Mouse (Mus musculus) stomach, embryonic 15.5 days (tissue): ENCODE measurements around the gene Poln. TPM values are rescaled to one million over a fixed set of nuclear protein-coding genes. Genes with fewer than 3 reads are reported as not detected.
A peak's percentile ranks its signal among the peaks of the same experiment; 100 is the strongest.

Experiments
- ATAC-seq: fragments of 200-750 bp; cut with Nextera tagmentation; 2 replicates; pipeline ENCODE4 v1.8.0; 2017; ENCODE audit warnings: low read depth, moderate number of reproducible peaks, moderate TSS enrichment; ENCODE audit not compliant: insufficient read depth, low FRiP score
- H3K27ac ChIP-seq: fragments of 300-500 bp; sonication (generic); 2 replicates; pipeline ENCODE4 v1.5.1; 2015; ENCODE audit warnings: mild to moderate bottlenecking, inconsistent platforms
- H3K27me3 ChIP-seq: fragments of 300-500 bp; sonication (generic); replicated peaks from 2 replicates; pipeline ENCODE4 v1.6.1; 2015; ENCODE audit warnings: inconsistent platforms
- H3K36me3 ChIP-seq: fragments of 300-500 bp; sonication (generic); 2 replicates; pipeline ENCODE4 v1.6.1; 2015; ENCODE audit warnings: inconsistent platforms
- H3K4me1 ChIP-seq: fragments of 300-500 bp; sonication (generic); 2 replicates; pipeline ENCODE4 v1.6.1; 2015; ENCODE audit warnings: inconsistent platforms
- H3K4me2 ChIP-seq: fragments of 300-500 bp; sonication (generic); 2 replicates; pipeline ENCODE4 v1.6.1; 2015; ENCODE audit warnings: mild to moderate bottlenecking, inconsistent platforms
- H3K4me3 ChIP-seq: fragments of 300-500 bp; sonication (generic); replicated peaks from 2 replicates; pipeline ENCODE4 v1.5.1; 2015; ENCODE audit warnings: inconsistent platforms
- H3K9ac ChIP-seq: fragments of 300-500 bp; sonication (generic); 2 replicates; pipeline ENCODE4 v1.6.1; 2015; ENCODE audit warnings: inconsistent platforms
- H3K9me3 ChIP-seq: fragments of 300-500 bp; sonication (generic); 2 replicates; pipeline ENCODE4 v1.6.1; 2016; ENCODE audit warnings: inconsistent platforms
- WGBS: fragments of 180-500 bp; shearing (Covaris S2); methylation state at CpG from one replicate; pipeline ENCODE4 v1.1.7; 2015; 5-methylcytosine and 5-hydroxymethylcytosine counted together
- polyA plus RNA-seq: library from polyadenylated mRNA; unstranded; fragments of >200 nt; fragmentation: Nextera tagmentation; extraction: Ambion mirVana; gene quantifications from 2 replicates; pipeline ENCODE4 v1.2.1, GENCODE M21; 2015

Poln gene
- polyA plus RNA-seq, 1 experiment from 2014 or later: 0.92 TPM

DNA sequence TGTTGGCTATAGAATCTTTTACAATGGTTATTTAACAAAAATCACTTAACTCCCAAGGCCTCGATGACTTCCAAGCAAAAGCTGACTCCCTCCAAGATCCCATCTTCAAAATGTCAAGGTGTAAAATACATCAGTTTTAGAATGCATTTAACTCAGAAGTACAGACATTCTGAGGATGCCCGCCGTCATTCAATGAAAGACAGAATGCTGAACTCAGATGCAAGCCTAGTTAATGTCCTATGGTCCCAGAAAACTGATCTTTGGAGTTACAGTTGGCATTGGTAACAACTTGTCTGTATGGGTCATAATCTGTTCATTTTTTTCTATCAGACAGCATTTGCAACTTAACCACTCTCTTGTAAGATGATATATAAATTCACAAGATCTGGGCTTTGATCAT lies 706 bp upstream of the Poln start:
- WGBS: 73% methylated on average over 3 of the region's 3 CpGs
- H3K27me3 ChIP-seq: no peaks in the 10 kb centered on the region
- peak overlapping the region; percentile 69 for H3K4me2 ChIP-seq
- H3K4me3 ChIP-seq: peak overlapping the region; percentile 88
- H3K9ac ChIP-seq: peak overlapping the region; percentile 16; the same call in 1 of the 2 replicates
- H3K27ac ChIP-seq: peak overlapping the region; percentile 90
- ATAC-seq: no peak
- no peaks in the 10 kb centered on the region for H3K9me3 ChIP-seq
- H3K36me3 ChIP-seq: no peaks in the 10 kb centered on the region
- peaks cover 7% of the 10 kb centered on the region for H3K4me1 ChIP-seq

GRCm38 (mm10) chr5:34167857-34168256 lies 1.4 kb downstream of the Poln start:
- Histone ChIP-seq H3K9me3 (no peaks in the 10 kb centered on the region), H3K4me3 (no peak overlapping the region), H3K9ac (no peak overlapping the region), H3K4me2 (peak overlapping the region; percentile 30; the same call in 1 of the 2 replicates), H3K4me1 (peaks cover 7% of the 10 kb centered on the region), H3K27me3 (no peaks in the 10 kb centered on the region), H3K27ac (no peak overlapping the region), H3K36me3 (0 out of 2 replicates have a peak, but pooled peaks cover 4% of the 10 kb centered on the region)
- ATAC-seq: no peak
- 83% methylated on average over 4 of the region's 4 CpGs for WGBS

DNA sequence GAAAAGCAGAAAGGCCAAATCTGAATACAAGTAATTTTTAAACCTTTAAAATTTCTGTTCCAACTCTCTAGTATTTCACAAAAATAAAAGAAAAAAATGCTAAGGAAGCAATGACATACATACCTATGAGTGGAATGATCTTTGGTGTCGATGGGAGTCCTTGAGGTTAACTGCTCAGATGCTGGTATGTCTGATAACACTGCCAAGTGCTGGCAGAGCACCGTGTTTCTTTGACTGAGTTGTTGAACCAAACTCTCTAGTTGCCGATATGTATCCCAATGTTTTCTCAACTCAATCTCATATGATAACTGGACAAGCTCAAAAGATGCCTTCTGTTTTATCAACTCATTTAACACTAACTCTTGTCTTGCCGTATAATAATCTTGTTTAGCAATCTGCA lies 3.5 kb downstream of the Poln start:
- no peak for ATAC-seq
- H3K4me1 ChIP-seq: peaks cover 7% of the 10 kb centered on the region
- H3K36me3 ChIP-seq: peaks cover 4% of the 10 kb centered on the region; the same call in 1 of the 2 replicates
- H3K4me3 ChIP-seq: no peak overlapping the region
- WGBS: 69% methylated on average over 4 of the region's 4 CpGs
- no peak overlapping the region for H3K9ac ChIP-seq
- H3K4me2 ChIP-seq: no peak overlapping the region
- no peaks in the 10 kb centered on the region for H3K27me3 ChIP-seq
- no peaks in the 10 kb centered on the region for H3K9me3 ChIP-seq
- no peak overlapping the region for H3K27ac ChIP-seq

GRCm38 (mm10) chr5:34148476-34148875 lies 20.8 kb downstream of the Poln start:
- H3K27me3 ChIP-seq: no peaks in the 10 kb centered on the region
- no peak overlapping the region for H3K4me2 ChIP-seq
- ATAC-seq: no peak
- H3K9ac ChIP-seq: no peak overlapping the region
- no peaks in the 10 kb centered on the region for H3K36me3 ChIP-seq
- H3K9me3 ChIP-seq: no peaks in the 10 kb centered on the region
- H3K4me1 ChIP-seq: no peaks in the 10 kb centered on the region
- H3K4me3 ChIP-seq: no peak overlapping the region
- H3K27ac ChIP-seq: no peak overlapping the region

- Histone ChIP-seq H3K9ac (no peak overlapping the region), H3K4me3 (no peak overlapping the region), H3K4me1 (no peaks in the 10 kb centered on the region), H3K27ac (no peak overlapping the region), H3K4me2 (no peak overlapping the region), H3K27me3 (no peaks in the 10 kb centered on the region), H3K9me3 (no peaks in the 10 kb centered on the region), H3K36me3 (no peaks in the 10 kb centered on the region)
- no peak for ATAC-seq
- 89% methylated on average over 3 of the region's 3 CpGs for WGBS
Measured at GRCm38 (mm10) chr5:34147554-34147953, 21.7 kb downstream of the Poln start.

GRCm38 (mm10) chr5:34139751-34140150 lies 29.5 kb downstream of the Poln start:
- no peak overlapping the region for H3K27ac ChIP-seq
- WGBS: 3% methylated on average over 1 of the region's 1 CpGs
- no peak for ATAC-seq

DNA sequence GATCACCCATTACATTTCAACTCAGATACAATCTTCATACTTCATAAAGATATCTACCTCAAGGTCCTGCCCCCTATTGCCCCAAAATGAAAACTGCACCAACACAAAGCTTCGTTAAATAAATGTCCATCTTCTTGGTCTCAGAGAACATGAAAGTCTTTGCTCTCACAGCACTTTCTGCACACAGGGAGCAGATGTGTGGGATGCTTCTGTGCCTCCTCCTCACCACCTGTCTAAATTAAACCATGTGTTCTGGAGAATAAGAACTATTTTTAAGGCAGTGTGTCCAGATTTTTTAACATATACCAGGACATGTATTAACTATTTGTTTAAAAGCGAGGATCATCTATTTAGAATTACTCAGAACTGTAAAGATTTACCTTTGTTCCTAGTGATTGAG lies 36.5 kb downstream of the Poln start:
- H3K27ac ChIP-seq: no peak overlapping the region
- no peak overlapping the region for H3K9ac ChIP-seq
- no peak overlapping the region for H3K4me2 ChIP-seq
- 71% methylated on average over 2 of the region's 2 CpGs for WGBS
- no peak for ATAC-seq
- no peak overlapping the region for H3K4me3 ChIP-seq
- no peaks in the 10 kb centered on the region for H3K27me3 ChIP-seq
- H3K9me3 ChIP-seq: no peaks in the 10 kb centered on the region
- H3K36me3 ChIP-seq: no peaks in the 10 kb centered on the region
- no peaks in the 10 kb centered on the region for H3K4me1 ChIP-seq

More at GRCm38 (mm10) chr5:34139751-34140150, 29.5 kb downstream of the Poln start:
- Histone ChIP-seq H3K9ac (no peak overlapping the region), H3K36me3 (no peaks in the 10 kb centered on the region), H3K27me3 (no peaks in the 10 kb centered on the region), H3K4me3 (no peak overlapping the region), H3K9me3 (no peaks in the 10 kb centered on the region), H3K4me1 (no peaks in the 10 kb centered on the region), H3K4me2 (no peak overlapping the region)

DNA sequence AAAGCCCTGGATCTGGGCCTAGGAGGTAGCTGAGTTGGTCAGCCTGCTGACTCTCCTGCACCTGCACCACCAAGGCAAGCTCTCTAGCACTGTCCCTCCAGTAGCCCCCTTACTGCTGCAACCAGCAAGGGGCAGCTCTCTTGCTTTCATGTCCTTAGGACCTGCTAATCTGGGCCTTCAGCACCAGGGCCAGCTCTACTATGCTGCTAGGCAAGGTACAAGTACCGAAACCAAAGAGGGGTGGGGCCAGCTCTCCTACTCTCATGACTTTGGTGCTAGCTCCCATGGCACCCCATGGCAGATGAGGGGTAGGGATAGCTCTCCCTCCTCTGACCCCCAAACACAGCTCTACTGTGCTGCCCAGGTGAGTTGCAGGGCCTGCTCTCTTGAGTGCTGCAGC lies 45.1 kb downstream of the Poln start:
- 21% methylated on average over 1 of the region's 1 CpGs for WGBS

GRCm38 (mm10) chr5:34119121-34119856 lies 50.0 kb downstream of the Poln start:
- Histone ChIP-seq H3K27me3 (no peaks in the 10 kb centered on the region), H3K4me3 (no peak overlapping the region), H3K4me2 (no peak overlapping the region), H3K9ac (no peak overlapping the region), H3K4me1 (no peaks in the 10 kb centered on the region), H3K36me3 (no peaks in the 10 kb centered on the region), H3K27ac (no peak overlapping the region), H3K9me3 (no peaks in the 10 kb centered on the region)
- no peak for ATAC-seq
- WGBS: 79% methylated on average over 3 of the region's 3 CpGs

More for the DNA sequence above, 45.1 kb downstream of the Poln start:
- no peak overlapping the region for H3K4me3 ChIP-seq
- no peaks in the 10 kb centered on the region for H3K9me3 ChIP-seq
- H3K4me1 ChIP-seq: no peaks in the 10 kb centered on the region
- H3K4me2 ChIP-seq: no peak overlapping the region
- no peak overlapping the region for H3K27ac ChIP-seq
- H3K9ac ChIP-seq: no peak overlapping the region
- no peaks in the 10 kb centered on the region for H3K27me3 ChIP-seq
- no peak for ATAC-seq
- H3K36me3 ChIP-seq: no peaks in the 10 kb centered on the region

GRCm38 (mm10) chr5:34105681-34106080 lies 63.6 kb downstream of the Poln start:
- Histone ChIP-seq H3K9me3 (no peaks in the 10 kb centered on the region), H3K4me2 (no peak overlapping the region), H3K27ac (no peak overlapping the region), H3K4me1 (no peaks in the 10 kb centered on the region), H3K27me3 (no peaks in the 10 kb centered on the region), H3K9ac (no peak overlapping the region), H3K4me3 (no peak overlapping the region), H3K36me3 (no peaks in the 10 kb centered on the region)
- WGBS: 78% methylated on average over 1 of the region's 1 CpGs
- ATAC-seq: no peak

GRCm38 (mm10) chr5:34097333-34097732 lies 71.9 kb downstream of the Poln start:
- Histone ChIP-seq H3K36me3 (no peaks in the 10 kb centered on the region), H3K4me2 (no peak overlapping the region), H3K27ac (no peak overlapping the region), H3K4me3 (no peak overlapping the region), H3K27me3 (no peaks in the 10 kb centered on the region), H3K9me3 (no peaks in the 10 kb centered on the region), H3K9ac (no peak overlapping the region), H3K4me1 (no peaks in the 10 kb centered on the region)
- ATAC-seq: no peak
- WGBS: 13% methylated on average over 1 of the region's 1 CpGs

- Histone ChIP-seq H3K27ac (no peak overlapping the region), H3K9ac (no peak overlapping the region), H3K4me2 (no peak overlapping the region), H3K27me3 (no peaks in the 10 kb centered on the region), H3K36me3 (no peaks in the 10 kb centered on the region), H3K9me3 (no peaks in the 10 kb centered on the region), H3K4me1 (no peaks in the 10 kb centered on the region), H3K4me3 (no peak overlapping the region)
- ATAC-seq: no peak
- 76% methylated on average over 2 of the region's 2 CpGs for WGBS
Measured at GRCm38 (mm10) chr5:34093021-34093420, 76.2 kb downstream of the Poln start.

DNA sequence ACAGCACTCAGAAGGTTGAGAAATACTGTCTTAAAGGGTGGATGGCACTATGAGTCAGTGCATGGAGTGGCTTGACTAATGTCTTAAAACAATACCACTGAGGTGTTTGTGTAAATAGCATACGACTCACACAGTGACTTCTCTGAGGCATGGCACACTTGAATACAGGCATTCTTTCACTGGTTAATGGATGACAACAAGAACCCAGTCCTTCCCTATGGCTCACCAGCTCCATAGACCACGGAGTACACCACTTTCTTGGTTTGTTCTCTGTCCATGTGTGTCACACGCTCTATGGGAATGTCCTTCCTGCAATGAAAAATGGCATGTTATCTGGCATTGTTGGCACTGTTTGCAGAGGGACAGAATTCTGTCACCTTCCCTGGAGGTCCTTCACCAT lies 136.7 kb downstream of the Poln start:
- Histone ChIP-seq H3K4me1 (no peaks in the 10 kb centered on the region), H3K9me3 (no peaks in the 10 kb centered on the region), H3K9ac (no peak overlapping the region), H3K27ac (no peak overlapping the region), H3K4me3 (no peak overlapping the region), H3K36me3 (no peaks in the 10 kb centered on the region), H3K4me2 (no peak overlapping the region), H3K27me3 (no peaks in the 10 kb centered on the region)
- ATAC-seq: no peak
- WGBS: 45% methylated on average over 3 of the region's 3 CpGs
